ENCODE assay signal across 11 mouse cellular contexts in genomic region chr2:156462154-156463029, GRCm38 (mm10). TPM values are rescaled to one million over a fixed set of nuclear protein-coding genes. Genes with fewer than 3 reads are reported as not detected.
DNase-seq lines count a peak whose midpoint lies in the region; ATAC-seq and TF ChIP-seq lines count a peak whose summit lies in the region.
"Had no signal": no experiment of that assay in that cellular context is flagged by ENCODE, and none has a peak within 500 bp of the region (broad histone marks: within the 10 kb centered on the region; RNA-seq: fewer than 3 reads in every experiment).

No protein-coding gene starts in this region.

- no peak for ATAC-seq in kidney, embryonic 14.5 days (ENCODE audit: low FRiP score, low TSS enrichment)
- 0 out of 2 replicates have a peak, but pooled peaks have one; percentile 29 for ATAC-seq in neural tube, embryonic 13.5 days (ENCODE audit: low read depth)
- ATAC-seq in stomach, embryonic 16.5 days (ENCODE audit: insufficient read depth, low FRiP score) = peak; percentile 71

- no peaks in the 10 kb centered on the region; the same call in 1 of the 2 replicates for H3K4me1 ChIP-seq in kidney, adult 2 months (ENCODE audit: control insufficient read depth, insufficient read depth, low read length)
- no peaks in the 10 kb centered on the region; the same call in 1 of the 2 replicates for H3K4me1 ChIP-seq in kidney, embryonic 14.5 days (ENCODE audit: control insufficient read depth, insufficient read depth, low read length)
- H3K4me1 ChIP-seq in neural tube, embryonic 13.5 days (replicated peaks) = peaks cover 27% of the 10 kb centered on the region
- H3K4me1 ChIP-seq in stomach, embryonic 16.5 days (ENCODE audit: control insufficient read depth, insufficient read depth, low read length) = peaks cover 14% of the 10 kb centered on the region

- TF ChIP-seq POLR2A in kidney, adult 2 months (IDR thresholded peaks at IDR 0.05; ENCODE audit: low read depth, low read length) = no peak

- 48% methylated on average over 14 of the region's 14 CpGs for WGBS in kidney, adult 2 months
- 48% methylated on average over 14 of the region's 14 CpGs for WGBS in kidney, embryonic 14.5 days
- WGBS in neural tube, embryonic 13.5 days = 36% methylated on average over 14 of the region's 14 CpGs
- WGBS in stomach, embryonic 16.5 days = 45% methylated on average over 14 of the region's 14 CpGs

- no peaks in the 10 kb centered on the region for H3K27me3 ChIP-seq in kidney, adult 2 months (replicated peaks; ENCODE audit: control insufficient read depth, insufficient read depth, low read length)
- no peaks in the 10 kb centered on the region for H3K27me3 ChIP-seq in kidney, embryonic 14.5 days (ENCODE audit: control insufficient read depth, insufficient read depth, low read length)
- no peaks in the 10 kb centered on the region for H3K27me3 ChIP-seq in neural tube, embryonic 13.5 days
- no peaks in the 10 kb centered on the region for H3K27me3 ChIP-seq in stomach, embryonic 16.5 days (ENCODE audit: control insufficient read depth, insufficient read depth, low read length)
- H3K27me3 ChIP-seq: embryonic facial prominence, embryonic 12.5 days; limb, embryonic 12.5 days had no signal

- no peak overlapping the region for H3K4me2 ChIP-seq in kidney, embryonic 14.5 days (replicated peaks; ENCODE audit: low read depth, low read length)
- no peak overlapping the region for H3K4me2 ChIP-seq in neural tube, embryonic 13.5 days
- H3K4me2 ChIP-seq in stomach, embryonic 16.5 days (ENCODE audit: low read depth, low read length) = no peak overlapping the region
- H3K4me2 ChIP-seq: embryonic facial prominence, embryonic 12.5 days; limb, embryonic 12.5 days had no signal

- H3K36me3 ChIP-seq in kidney, adult 2 months (ENCODE audit: control insufficient read depth, insufficient read depth, low read length) = no peaks in the 10 kb centered on the region
- H3K36me3 ChIP-seq in kidney, embryonic 14.5 days (ENCODE audit: control insufficient read depth, insufficient read depth, low read length) = no peaks in the 10 kb centered on the region
- no peaks in the 10 kb centered on the region for H3K36me3 ChIP-seq in neural tube, embryonic 13.5 days
- no peaks in the 10 kb centered on the region for H3K36me3 ChIP-seq in stomach, embryonic 16.5 days (ENCODE audit: control insufficient read depth, insufficient read depth, low read length)
- H3K36me3 ChIP-seq: embryonic facial prominence, embryonic 12.5 days; limb, embryonic 12.5 days had no signal

- peak; percentile 44 for DNase-seq in cerebellum, adult 11-12 months
- no peak for DNase-seq in cerebellum, adult 11 months
- DNase-seq in kidney, adult 2 months = peak; percentile 24
- no peak for DNase-seq in neural tube, embryonic 10.5 days (ENCODE audit: extremely low spot score, low spot score)
- no peak for DNase-seq in urinary bladder, postnatal 25 days (ENCODE audit: low spot score)
- DNase-seq: kidney, adult 9 months had no signal

- H3K9ac ChIP-seq in kidney, embryonic 14.5 days (ENCODE audit: low read depth, low read length) = no peak overlapping the region
- H3K9ac ChIP-seq in neural tube, embryonic 13.5 days = no peak overlapping the region
- no peak overlapping the region for H3K9ac ChIP-seq in stomach, embryonic 16.5 days (ENCODE audit: low read length)
- H3K9ac ChIP-seq: embryonic facial prominence, embryonic 12.5 days; limb, embryonic 12.5 days had no signal

- TF ChIP-seq CTCF in kidney, adult 2 months (conservative IDR thresholded peaks at IDR 0.05; ENCODE audit: insufficient read depth, insufficient read length, low read depth, low read length) = no peak

- no peak overlapping the region for H3K27ac ChIP-seq in kidney, adult 2 months (ENCODE audit: insufficient read depth, low read depth, low read length)
- no peak overlapping the region for H3K27ac ChIP-seq in kidney, embryonic 14.5 days (ENCODE audit: low read depth, low read length)
- H3K27ac ChIP-seq in neural tube, embryonic 13.5 days (replicated peaks) = no peak overlapping the region
- H3K27ac ChIP-seq in stomach, embryonic 16.5 days (ENCODE audit: low read length) = 0 out of 2 replicates have a peak overlapping the region, but pooled peaks have one; percentile 17
- H3K27ac ChIP-seq: embryonic facial prominence, embryonic 12.5 days; limb, embryonic 12.5 days had no signal

- H3K9me3 ChIP-seq in kidney, embryonic 14.5 days (ENCODE audit: control insufficient read depth, low read length) = no peaks in the 10 kb centered on the region
- H3K9me3 ChIP-seq in neural tube, embryonic 13.5 days = no peaks in the 10 kb centered on the region
- no peaks in the 10 kb centered on the region for H3K9me3 ChIP-seq in stomach, embryonic 16.5 days (replicated peaks; ENCODE audit: control insufficient read depth, low read length)
- H3K9me3 ChIP-seq: embryonic facial prominence, embryonic 12.5 days; limb, embryonic 12.5 days had no signal

- H3K4me3 ChIP-seq in kidney, adult 2 months (ENCODE audit: insufficient read depth, low read depth, low read length) = no peak overlapping the region
- no peak overlapping the region for H3K4me3 ChIP-seq in kidney, embryonic 14.5 days (ENCODE audit: low read length)
- H3K4me3 ChIP-seq in neural tube, embryonic 13.5 days = no peak overlapping the region
- no peak overlapping the region for H3K4me3 ChIP-seq in stomach, embryonic 16.5 days (replicated peaks; ENCODE audit: low read length)
- H3K4me3 ChIP-seq: embryonic facial prominence, embryonic 12.5 days; limb, embryonic 12.5 days had no signal

RNA-seq across cellular contexts. Expression of gene Epb41l1, which starts 41.7 kb away (rescaled TPM):
- 38.1 and 38.7 TPM in 2 replicates for polyA plus RNA-seq in kidney, adult 2 months (2012; rRNA removed)
- polyA plus RNA-seq in kidney, embryonic 14.5 days (2014; fragmentation: Nextera tagmentation; extraction: Ambion mirVana) = 2.5 and 3.1 TPM in 2 replicates
- 7.8 and 9.4 TPM in 2 replicates for polyA plus RNA-seq in neural tube, embryonic 13.5 days (2015; fragmentation: Nextera tagmentation; extraction: Ambion mirVana)
- polyA plus RNA-seq in stomach, embryonic 16.5 days (2015; fragmentation: Nextera tagmentation; extraction: Ambion mirVana) = 3.0 and 3.1 TPM in 2 replicates

Comparison
In these comparisons a context has a peak if more than half of its experiments do, and no peak if none do; other contexts are left out.
1. DNase-seq: peak in cerebellum, adult 11-12 months (single experiment) and kidney, adult 2 months (single experiment); none in cerebellum, adult 11 months (single experiment), neural tube, embryonic 10.5 days (single experiment) and urinary bladder, postnatal 25 days (single experiment).